Mouse (Mus musculus) heart, embryonic 14.5 days (tissue): ENCODE measurements at regions not wholly inside any gene's neighbourhood (a gene's known extent, or its start where the extent isn't known, plus 50 kb on each side); places are given as distances from the start of the nearest gene placed in this dataset.

Source experiments
- ATAC-seq: fragments of 200-750 bp; cut with Nextera tagmentation; 2 replicates; pipeline ENCODE4 v1.8.0; 2017; ENCODE audit warnings: low read depth, moderate TSS enrichment; ENCODE audit not compliant: insufficient number of reproducible peaks, insufficient read depth, low FRiP score
- H3K27ac ChIP-seq, 2 experiments: fragments of 200-500 bp in 1 of 2; fragments of 300-500 bp in 1 of 2; sonication (generic) in 1 of 2; replicated peaks in 1 of 2; 2 replicates each; pipeline ENCODE4 v1.5.1; 2012 to 2014; ENCODE audit warnings: low read depth in 2 of 2, low read length in 2 of 2, control low read depth in 1 of 2, mild to moderate bottlenecking in 1 of 2, mixed read lengths in 1 of 2; ENCODE audit not compliant: control insufficient read depth in 1 of 2, insufficient read depth in 1 of 2
- H3K27me3 ChIP-seq: fragments of 300-500 bp; sonication (generic); 2 replicates; pipeline ENCODE4 v1.6.1; 2014; ENCODE audit warnings: mild to moderate bottlenecking, low read length, control low read depth; ENCODE audit not compliant: control insufficient read depth, insufficient read depth
- H3K36me3 ChIP-seq: fragments of 300-500 bp; sonication (generic); 2 replicates; pipeline ENCODE4 v1.6.1; 2014; ENCODE audit warnings: mild to moderate bottlenecking, control low read depth, low read length, mixed read lengths; ENCODE audit not compliant: control insufficient read depth, insufficient read depth
- H3K4me1 ChIP-seq, 2 experiments: fragments of 200-500 bp in 1 of 2; fragments of 300-500 bp in 1 of 2; sonication (generic) in 1 of 2; 2 replicates each; pipeline ENCODE4 v1.6.1; 2012 to 2014; ENCODE audit warnings: low read length in 2 of 2, control low read depth in 1 of 2, mixed read lengths in 1 of 2; ENCODE audit not compliant: control insufficient read depth in 2 of 2, insufficient read depth in 2 of 2
- H3K4me2 ChIP-seq: fragments of 300-500 bp; sonication (generic); 2 replicates; pipeline ENCODE4 v1.6.1; 2014; ENCODE audit warnings: mild to moderate bottlenecking, low read length
- H3K4me3 ChIP-seq, 2 experiments: fragments of 200-500 bp in 1 of 2; fragments of 300-500 bp in 1 of 2; sonication (generic) in 1 of 2; 2 replicates each; pipeline ENCODE4 v1.5.1; 2012 to 2014; ENCODE audit warnings: low read length in 2 of 2, mild to moderate bottlenecking in 2 of 2, control low read depth in 1 of 2, low read depth in 1 of 2, moderate library complexity in 1 of 2; ENCODE audit not compliant: control insufficient read depth in 1 of 2, insufficient read depth in 1 of 2
- H3K9ac ChIP-seq: fragments of 300-500 bp; sonication (generic); 2 replicates; pipeline ENCODE4 v1.6.1; 2014; ENCODE audit warnings: mild to moderate bottlenecking, low read length
- H3K9me3 ChIP-seq: fragments of 300-500 bp; sonication (generic); 2 replicates; pipeline ENCODE4 v1.6.1; 2016; ENCODE audit warnings: low read length, control low read depth; ENCODE audit not compliant: control insufficient read depth
- WGBS: fragments of 180-500 bp; shearing (Covaris S2); extraction: QIAGEN DNeasy Blood & Tissue Kit; methylation state at CpG from one replicate; pipeline ENCODE4 v1.1.7; 2014; 5-methylcytosine and 5-hydroxymethylcytosine counted together

DNA sequence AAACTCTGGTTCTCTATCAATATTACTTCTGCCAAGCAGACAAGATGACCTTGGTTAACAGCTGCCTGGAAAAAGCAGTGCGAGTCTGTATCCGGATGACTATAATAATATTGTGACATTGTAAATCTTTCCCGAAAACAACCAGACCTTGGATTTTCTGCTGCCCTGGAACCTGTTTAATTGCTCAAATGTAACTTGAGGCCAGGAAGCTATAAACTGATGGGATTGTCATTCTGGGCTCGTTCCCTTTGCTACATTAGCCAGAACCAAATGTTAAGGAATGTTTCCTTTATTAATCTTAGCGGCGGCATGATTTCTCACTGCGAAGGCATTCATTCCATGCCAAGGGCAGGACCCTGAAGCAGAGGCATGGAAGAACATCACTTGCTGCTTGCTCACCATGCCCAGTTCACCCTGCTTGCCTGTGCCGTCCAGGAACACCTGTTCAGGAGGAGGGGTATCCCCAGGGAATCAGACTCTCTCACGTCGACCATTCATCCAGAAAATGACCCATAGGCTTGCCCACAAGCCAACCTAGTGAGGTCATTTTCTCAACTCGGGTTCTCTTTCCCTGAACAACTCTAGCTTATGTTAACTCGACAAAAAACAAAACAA is 125.3 kb upstream of the Spin1 start:
- Histone ChIP-seq H3K27ac (no peak overlapping the region), H3K27me3 (no peaks in the 10 kb centered on the region), H3K36me3 (no peaks in the 10 kb centered on the region), H3K4me2 (no peak overlapping the region), H3K4me1 (no peaks in the 10 kb centered on the region), H3K4me3 (no peak overlapping the region), H3K9ac (no peak overlapping the region), H3K9me3 (no peaks in the 10 kb centered on the region)
- no peak for ATAC-seq
- WGBS = 73% methylated on average over 12 of the region's 12 CpGs

DNA sequence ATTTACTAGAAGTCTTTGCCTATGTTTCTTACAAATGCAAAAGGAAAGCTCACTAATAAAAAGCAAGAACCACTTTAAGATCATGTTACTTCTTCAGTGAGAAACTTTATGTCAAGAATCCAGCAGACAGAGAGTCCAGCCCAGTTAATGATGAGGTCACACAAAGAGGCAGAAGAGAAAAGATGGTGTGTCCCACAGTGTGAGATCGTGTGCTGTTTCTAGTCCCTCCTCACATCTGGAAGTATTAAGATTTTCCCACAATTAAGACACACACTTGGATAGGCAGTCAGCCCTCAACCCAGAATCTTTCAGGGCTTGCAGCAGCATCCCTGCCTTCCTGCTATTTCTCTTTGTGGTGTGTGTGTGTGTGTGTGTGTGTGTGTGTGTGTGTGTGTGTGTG is 118.7 kb upstream of the Spin1 start:
- H3K27me3 ChIP-seq = no peaks in the 10 kb centered on the region
- ATAC-seq = no peak
- no peaks in the 10 kb centered on the region for H3K36me3 ChIP-seq
- WGBS = 67% methylated on average over 1 of the region's 1 CpGs
- H3K9ac ChIP-seq = no peak overlapping the region
- no peak overlapping the region for H3K27ac ChIP-seq
- H3K4me1 ChIP-seq = no peaks in the 10 kb centered on the region
- no peaks in the 10 kb centered on the region for H3K9me3 ChIP-seq
- H3K4me3 ChIP-seq = no peak overlapping the region
- H3K4me2 ChIP-seq = no peak overlapping the region

DNA sequence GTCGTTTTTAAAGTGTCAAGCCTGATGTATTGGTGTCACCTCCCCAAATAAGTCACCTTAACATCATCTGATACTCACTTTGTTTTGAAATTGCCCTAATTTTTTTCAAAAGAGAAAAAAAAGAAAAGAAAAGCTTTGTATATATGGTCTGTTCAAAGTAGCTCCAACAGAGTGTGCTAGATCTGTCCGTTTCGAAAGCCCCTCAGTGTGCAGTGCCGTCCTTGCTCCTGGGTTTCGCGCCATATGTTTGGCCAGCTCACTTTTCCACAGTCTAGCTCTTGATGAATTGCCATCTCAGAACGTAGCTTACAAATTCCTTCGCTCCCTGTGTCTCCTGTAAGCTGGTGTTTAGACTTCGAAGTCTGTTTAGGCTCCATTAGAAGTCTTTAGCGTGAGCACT is 117.7 kb upstream of the Spin1 start:
- Histone ChIP-seq H3K4me1 (no peaks in the 10 kb centered on the region), H3K27ac (no peak overlapping the region), H3K4me3 (no peak overlapping the region), H3K9me3 (no peaks in the 10 kb centered on the region), H3K9ac (no peak overlapping the region), H3K27me3 (no peaks in the 10 kb centered on the region), H3K36me3 (no peaks in the 10 kb centered on the region), H3K4me2 (no peak overlapping the region)
- ATAC-seq = no peak
- 73% methylated on average over 10 of the region's 10 CpGs for WGBS

DNA sequence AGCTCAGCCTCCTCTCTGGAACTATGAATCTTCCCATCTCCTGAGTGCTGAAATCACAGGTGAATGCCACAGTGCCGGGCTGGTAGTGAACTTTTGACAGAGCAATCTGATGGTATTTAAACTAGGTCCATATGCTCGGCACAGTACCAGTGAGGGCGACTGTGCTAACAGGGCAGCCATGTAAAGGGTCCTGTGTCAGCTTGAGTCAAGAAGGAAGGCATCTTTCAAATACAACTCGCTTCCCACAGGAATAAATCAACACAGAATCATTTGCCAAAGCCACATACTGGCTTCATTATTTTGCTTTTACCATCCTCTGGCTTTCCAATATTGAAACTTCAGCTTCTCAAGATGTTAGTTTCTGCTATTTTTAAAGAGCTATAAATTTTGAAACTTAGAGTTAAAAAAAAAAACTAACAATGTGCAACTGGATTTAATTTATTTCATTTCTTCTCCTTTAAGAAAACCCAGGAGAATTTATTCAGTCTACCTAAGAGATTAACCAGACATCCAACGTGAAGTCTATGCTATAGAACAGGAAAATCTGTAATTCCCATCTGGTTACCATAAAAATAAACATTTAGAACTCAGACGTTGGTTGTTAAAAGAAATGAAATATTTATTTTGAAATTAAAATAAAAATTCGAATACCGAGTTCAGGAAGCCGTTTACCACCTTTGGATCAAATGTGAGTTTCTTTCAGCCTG is 108.8 kb upstream of the Spin1 start:
- 0 out of 2 replicates have a peak, but pooled peaks cover 3% of the 10 kb centered on the region for H3K9me3 ChIP-seq
- no peak overlapping the region for H3K4me3 ChIP-seq
- no peak for ATAC-seq
- no peaks in the 10 kb centered on the region for H3K4me1 ChIP-seq
- H3K9ac ChIP-seq = no peak overlapping the region
- no peak overlapping the region for H3K4me2 ChIP-seq
- H3K27me3 ChIP-seq = no peaks in the 10 kb centered on the region
- no peaks in the 10 kb centered on the region for H3K36me3 ChIP-seq
- WGBS = 78% methylated on average over 9 of the region's 9 CpGs
- H3K27ac ChIP-seq = no peak overlapping the region

DNA sequence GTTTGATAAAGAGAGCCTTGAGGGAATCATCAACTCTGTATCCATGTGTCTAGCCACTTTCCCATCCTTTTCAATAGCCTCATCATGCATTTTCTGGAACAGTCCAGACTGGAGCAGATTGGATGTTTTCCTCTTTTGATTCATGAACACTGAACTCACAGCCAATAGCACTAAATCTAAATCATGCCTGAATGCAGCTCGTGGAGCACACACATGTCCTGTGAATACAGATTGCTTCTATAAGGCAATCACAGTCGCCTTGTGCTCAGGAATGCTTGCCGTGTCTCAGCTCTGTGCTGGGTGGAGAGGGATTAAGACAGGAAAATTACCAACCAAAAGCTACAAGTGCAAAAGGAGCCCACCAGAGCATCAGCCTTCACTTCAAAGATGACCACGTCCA is 100.9 kb upstream of the Spin1 start:
- Histone ChIP-seq H3K9ac (no peak overlapping the region), H3K27me3 (no peaks in the 10 kb centered on the region), H3K4me2 (no peak overlapping the region), H3K4me1 (peaks cover 0 to 2% of the 10 kb centered on the region in 2 experiments; a peak in 1 of 4 replicates), H3K4me3 (no peak overlapping the region), H3K36me3 (no peaks in the 10 kb centered on the region), H3K9me3 (no peaks in the 10 kb centered on the region), H3K27ac (no peak overlapping the region)
- 80% methylated on average over 4 of the region's 4 CpGs for WGBS
- ATAC-seq = no peak

DNA sequence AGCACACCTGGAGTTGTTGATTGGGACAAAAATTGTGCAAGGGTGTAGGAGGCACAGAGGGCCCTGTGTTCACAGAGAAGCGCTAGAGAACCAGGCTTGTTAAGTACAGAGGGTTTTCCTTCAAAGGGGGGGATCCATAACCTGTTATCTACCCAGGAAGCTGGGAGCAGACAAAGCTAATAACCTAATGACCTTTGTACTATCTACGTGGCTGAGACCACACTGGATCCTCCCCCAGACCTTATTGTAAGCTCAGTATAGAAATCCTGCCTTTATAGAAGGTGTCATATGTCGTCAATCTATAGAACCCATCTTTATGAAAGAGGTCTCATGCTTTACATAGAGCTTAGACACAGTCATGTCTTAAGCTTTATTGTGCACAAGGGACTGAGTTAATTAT is 95.9 kb upstream of the Spin1 start:
- H3K4me3 ChIP-seq = no peak overlapping the region
- H3K27ac ChIP-seq = no peak overlapping the region
- WGBS = 67% methylated on average over 3 of the region's 3 CpGs
- H3K4me1 ChIP-seq = peaks cover 0 to 2% of the 10 kb centered on the region in 2 experiments; a peak in 1 of 4 replicates
- no peaks in the 10 kb centered on the region for H3K27me3 ChIP-seq
- ATAC-seq = no peak
- H3K9me3 ChIP-seq = no peaks in the 10 kb centered on the region; the same call in 1 of the 2 replicates
- no peaks in the 10 kb centered on the region for H3K36me3 ChIP-seq
- H3K9ac ChIP-seq = no peak overlapping the region
- no peak overlapping the region for H3K4me2 ChIP-seq

DNA sequence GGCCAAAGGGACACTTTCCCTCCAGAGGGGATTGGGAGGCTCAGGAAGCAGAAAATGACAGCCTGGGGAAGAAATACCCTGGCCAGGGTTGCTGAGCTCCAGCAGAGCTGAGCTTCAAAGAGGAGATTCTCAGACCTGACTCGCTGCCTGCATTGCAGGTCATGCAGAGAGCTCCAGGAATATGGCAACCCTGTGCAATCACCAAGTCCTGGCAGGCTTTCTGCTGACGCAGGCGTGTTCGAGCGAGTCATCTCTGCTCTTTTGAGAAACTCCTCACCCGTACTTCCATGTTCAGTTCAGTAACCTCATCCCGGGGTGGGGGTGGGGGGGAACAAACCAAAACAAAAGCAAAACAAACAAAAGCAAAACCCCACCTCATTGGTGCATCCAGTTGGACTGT is 89.9 kb upstream of the Spin1 start:
- H3K27ac ChIP-seq = no peak overlapping the region
- no peak overlapping the region for H3K9ac ChIP-seq
- no peak for ATAC-seq
- 79% methylated on average over 7 of the region's 7 CpGs for WGBS
- no peak overlapping the region for H3K4me2 ChIP-seq
- no peaks in the 10 kb centered on the region; the same call in 1 of the 2 replicates for H3K9me3 ChIP-seq
- no peaks in the 10 kb centered on the region for H3K36me3 ChIP-seq
- no peaks in the 10 kb centered on the region for H3K27me3 ChIP-seq
- no peaks in the 10 kb centered on the region for H3K4me1 ChIP-seq
- no peak overlapping the region for H3K4me3 ChIP-seq

DNA sequence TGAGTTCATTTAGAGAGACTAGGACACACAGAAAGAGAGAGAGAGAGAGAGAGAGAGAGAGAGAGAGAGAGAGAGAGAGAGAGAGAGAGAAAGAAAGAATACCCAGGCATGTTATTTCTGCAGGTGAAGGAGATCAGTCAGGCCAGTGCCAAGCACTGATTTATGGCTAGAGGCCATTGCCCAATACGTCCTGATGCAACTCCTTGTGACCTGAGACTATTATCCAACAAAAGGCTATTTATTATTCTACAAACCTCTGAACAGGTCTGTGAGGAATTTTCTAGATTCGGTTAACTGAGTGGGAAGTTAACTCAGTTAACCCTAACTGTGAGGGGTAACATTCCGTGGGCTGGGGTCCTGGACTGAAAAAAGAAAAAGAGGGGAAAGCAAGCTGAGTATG is 84.5 kb upstream of the Spin1 start:
- no peaks in the 10 kb centered on the region for H3K36me3 ChIP-seq
- H3K4me2 ChIP-seq = no peak overlapping the region
- no peaks in the 10 kb centered on the region for H3K9me3 ChIP-seq
- WGBS = 77% methylated on average over 3 of the region's 3 CpGs
- no peak overlapping the region for H3K4me3 ChIP-seq
- H3K27ac ChIP-seq = no peak overlapping the region
- no peak overlapping the region for H3K9ac ChIP-seq
- ATAC-seq = no peak
- H3K27me3 ChIP-seq = no peaks in the 10 kb centered on the region
- H3K4me1 ChIP-seq = peaks cover 12 to 14% of the 10 kb centered on the region in 2 experiments
